Mouse (Mus musculus): Measurements from ENCODE around the gene Helq. TPM values are rescaled to one million over a fixed set of nuclear protein-coding genes. Genes with fewer than 3 reads are reported as not detected.

Helq gene
- polyA plus RNA-seq (2016; fragmentation: Nextera tagmentation; extraction: Ambion mirVana) = 21.8 and 28.8 TPM in 2 replicates

GRCm38 (mm10) chr5:100798165-100798860 is at the start of gene Helq, which contains the start of gene Mrps18c:
Gene Helq (minus strand): TSS chr5:100798598.
Gene Mrps18c (plus strand): TSS chr5:100798627.
- Histone ChIP-seq H3K36me3 (peaks cover 48% of the 10 kb centered on the region), H3K27ac (peak within 1 kb of the TSS; percentile 89)
- WGBS = under 1% methylated on average over 67 of the region's 67 CpGs

GRCm38 (mm10) chr5:100847143-100847542 is 48.7 kb upstream of the Helq start:
- peaks cover 60% of the 10 kb centered on the region for H3K27me3 ChIP-seq (ENCODE audit: low read depth, poor library complexity, severe bottlenecking)
- H3K4me1 ChIP-seq = peaks cover 24% of the 10 kb centered on the region
- no peaks in the 10 kb centered on the region for H3K36me3 ChIP-seq
- no peak overlapping the region; the same call in 1 of the 2 replicates for H3K4me3 ChIP-seq
- WGBS = 3% methylated on average over 2 of the region's 2 CpGs
- no peak overlapping the region for H3K27ac ChIP-seq
- no peak for DNase-seq (ENCODE audit: low spot score)
- H3K9me3 ChIP-seq (replicated peaks) = no peaks in the 10 kb centered on the region

More at GRCm38 (mm10) chr5:100798165-100798860, at the start of gene Helq, which contains the start of gene Mrps18c:
- H3K9me3 ChIP-seq (replicated peaks) = no peaks in the 10 kb centered on the region
- peaks cover 16% of the 10 kb centered on the region for H3K4me1 ChIP-seq
- DNase-seq (ENCODE audit: low spot score) = peak; percentile 98
- H3K27me3 ChIP-seq (ENCODE audit: low read depth, poor library complexity, severe bottlenecking) = no peaks in the 10 kb centered on the region
- peak within 1 kb of the TSS; percentile 94 for H3K4me3 ChIP-seq

- Histone ChIP-seq H3K4me1 (peaks cover 24% of the 10 kb centered on the region), H3K27me3 (ENCODE audit: low read depth, poor library complexity, severe bottlenecking) (peaks cover 60% of the 10 kb centered on the region), H3K4me3 (peak overlapping the region; percentile 73), H3K36me3 (no peaks in the 10 kb centered on the region), H3K9me3 (replicated peaks) (no peaks in the 10 kb centered on the region), H3K27ac (peak overlapping the region; percentile 69; the same call in 1 of the 2 replicates)
- under 1% methylated on average over 22 of the region's 22 CpGs for WGBS
- DNase-seq (ENCODE audit: low spot score) = no peak
Measured at GRCm38 (mm10) chr5:100846599-100846920, 48.2 kb upstream of the Helq start.

- H3K4me3 ChIP-seq = peak overlapping the region; percentile 73
- under 1% methylated on average over 52 of the region's 52 CpGs for WGBS
- peak; percentile 74 for DNase-seq (ENCODE audit: low spot score)
- H3K9me3 ChIP-seq (replicated peaks) = no peaks in the 10 kb centered on the region
- H3K4me1 ChIP-seq = peaks cover 24% of the 10 kb centered on the region
- peaks cover 60% of the 10 kb centered on the region for H3K27me3 ChIP-seq (ENCODE audit: low read depth, poor library complexity, severe bottlenecking)
- peak overlapping the region; percentile 69; the same call in 1 of the 2 replicates for H3K27ac ChIP-seq
- no peaks in the 10 kb centered on the region for H3K36me3 ChIP-seq
Measured at GRCm38 (mm10) chr5:100845848-100846598, 47.6 kb upstream of the Helq start.

GRCm38 (mm10) chr5:100845485-100845847 is 47.1 kb upstream of the Helq start, which contains the start of gene Gpat3:
Gene Gpat3 (plus strand): TSS chr5:100845713.
- peak; percentile 68 for DNase-seq (ENCODE audit: low spot score)
- under 1% methylated on average over 16 of the region's 16 CpGs for WGBS
- Histone ChIP-seq H3K4me1 (peaks cover 24% of the 10 kb centered on the region), H3K27ac (peak within 1 kb of the TSS; percentile 69; the same call in 1 of the 2 replicates), H3K4me3 (peak within 1 kb of the TSS; percentile 73), H3K36me3 (no peaks in the 10 kb centered on the region), H3K27me3 (ENCODE audit: low read depth, poor library complexity, severe bottlenecking) (peaks cover 60% of the 10 kb centered on the region), H3K9me3 (replicated peaks) (no peaks in the 10 kb centered on the region)

GRCm38 (mm10) chr5:100844485-100844884 is 46.1 kb upstream of the Helq start:
- Histone ChIP-seq H3K27ac (no peak overlapping the region), H3K4me3 (no peak overlapping the region), H3K36me3 (no peaks in the 10 kb centered on the region), H3K9me3 (replicated peaks) (no peaks in the 10 kb centered on the region), H3K27me3 (ENCODE audit: low read depth, poor library complexity, severe bottlenecking) (peaks cover 60% of the 10 kb centered on the region), H3K4me1 (peaks cover 24% of the 10 kb centered on the region)
- 72% methylated on average over 3 of the region's 3 CpGs for WGBS
- no peak for DNase-seq (ENCODE audit: low spot score)

GRCm38 (mm10) chr5:100837907-100838306 is 39.5 kb upstream of the Helq start:
- 85% methylated on average over 7 of the region's 7 CpGs for WGBS
- H3K27ac ChIP-seq = no peak overlapping the region

GRCm38 (mm10) chr5:100835862-100836538 is 37.6 kb upstream of the Helq start:
- DNase-seq (ENCODE audit: low spot score) = no peak
- Histone ChIP-seq H3K27me3 (ENCODE audit: low read depth, poor library complexity, severe bottlenecking) (no peaks in the 10 kb centered on the region), H3K9me3 (replicated peaks) (no peaks in the 10 kb centered on the region), H3K4me3 (no peak overlapping the region), H3K27ac (no peak overlapping the region), H3K36me3 (no peaks in the 10 kb centered on the region), H3K4me1 (no peaks in the 10 kb centered on the region)
- 80% methylated on average over 9 of the region's 9 CpGs for WGBS

More at GRCm38 (mm10) chr5:100837907-100838306, 39.5 kb upstream of the Helq start:
- H3K4me1 ChIP-seq = no peaks in the 10 kb centered on the region
- no peaks in the 10 kb centered on the region for H3K36me3 ChIP-seq
- no peak overlapping the region for H3K4me3 ChIP-seq
- H3K27me3 ChIP-seq (ENCODE audit: low read depth, poor library complexity, severe bottlenecking) = no peaks in the 10 kb centered on the region; the same call in 1 of the 2 replicates
- DNase-seq (ENCODE audit: low spot score) = no peak
- H3K9me3 ChIP-seq (replicated peaks) = no peaks in the 10 kb centered on the region

- Histone ChIP-seq H3K9me3 (replicated peaks) (no peaks in the 10 kb centered on the region), H3K27me3 (ENCODE audit: low read depth, poor library complexity, severe bottlenecking) (no peaks in the 10 kb centered on the region), H3K4me1 (no peaks in the 10 kb centered on the region), H3K27ac (no peak overlapping the region), H3K36me3 (no peaks in the 10 kb centered on the region), H3K4me3 (no peak overlapping the region)
- WGBS = 94% methylated on average over 2 of the region's 2 CpGs
- no peak for DNase-seq (ENCODE audit: low spot score)
Measured at GRCm38 (mm10) chr5:100833841-100834240, 35.4 kb upstream of the Helq start.

GRCm38 (mm10) chr5:100832680-100833079 is 34.3 kb upstream of the Helq start:
- no peaks in the 10 kb centered on the region for H3K4me1 ChIP-seq
- DNase-seq (ENCODE audit: low spot score) = no peak
- 89% methylated on average over 3 of the region's 3 CpGs for WGBS
- H3K4me3 ChIP-seq = no peak overlapping the region
- H3K27ac ChIP-seq = no peak overlapping the region
- H3K9me3 ChIP-seq (replicated peaks) = no peaks in the 10 kb centered on the region
- H3K36me3 ChIP-seq = no peaks in the 10 kb centered on the region
- no peaks in the 10 kb centered on the region for H3K27me3 ChIP-seq (ENCODE audit: low read depth, poor library complexity, severe bottlenecking)

GRCm38 (mm10) chr5:100828701-100829100 is 30.3 kb upstream of the Helq start:
- Histone ChIP-seq H3K9me3 (replicated peaks) (no peaks in the 10 kb centered on the region), H3K27me3 (ENCODE audit: low read depth, poor library complexity, severe bottlenecking) (no peaks in the 10 kb centered on the region), H3K27ac (no peak overlapping the region), H3K36me3 (no peaks in the 10 kb centered on the region), H3K4me1 (no peaks in the 10 kb centered on the region), H3K4me3 (no peak overlapping the region)
- 88% methylated on average over 3 of the region's 3 CpGs for WGBS
- no peak for DNase-seq (ENCODE audit: low spot score)

- Histone ChIP-seq H3K4me3 (no peak overlapping the region), H3K27ac (no peak overlapping the region), H3K4me1 (no peaks in the 10 kb centered on the region), H3K9me3 (replicated peaks) (no peaks in the 10 kb centered on the region), H3K27me3 (ENCODE audit: low read depth, poor library complexity, severe bottlenecking) (no peaks in the 10 kb centered on the region), H3K36me3 (no peaks in the 10 kb centered on the region)
- 69% methylated on average over 7 of the region's 7 CpGs for WGBS
- no peak for DNase-seq (ENCODE audit: low spot score)
Measured at GRCm38 (mm10) chr5:100826531-100826930, 28.1 kb upstream of the Helq start.

Measured in limb, embryonic 10.5 days (tissue).